Mouse (Mus musculus): ENCODE results near the gene Plppr2.

Plppr2 gene

GRCm38 (mm10) chr9:21936692-21937570 is at the start of gene Plppr2:
Gene Plppr2 (plus strand): TSS chr9:21937033.
- DNase-seq (ENCODE audit: low read depth, low spot score): peak; percentile 94

- DNase-seq (ENCODE audit: low read depth, low spot score): no peak
Observed at GRCm38 (mm10) chr9:21889229-21889628, 47.6 kb upstream of the Plppr2 start.

GRCm38 (mm10) chr9:21901223-21901820 is 35.5 kb upstream of the Plppr2 start:
- peak; percentile 78 for DNase-seq (ENCODE audit: low read depth, low spot score)

GRCm38 (mm10) chr9:21904031-21904430 is 32.8 kb upstream of the Plppr2 start:
- no peak for DNase-seq (ENCODE audit: low read depth, low spot score)

GRCm38 (mm10) chr9:21908216-21908615 is 28.6 kb upstream of the Plppr2 start:
- no peak for DNase-seq (ENCODE audit: low read depth, low spot score)

- DNase-seq (ENCODE audit: low read depth, low spot score): no peak
Observed at GRCm38 (mm10) chr9:21909474-21910223, 27.2 kb upstream of the Plppr2 start.

- no peak for DNase-seq (ENCODE audit: low read depth, low spot score)
Observed at GRCm38 (mm10) chr9:21916851-21917492, 19.9 kb upstream of the Plppr2 start.

- DNase-seq (ENCODE audit: low read depth, low spot score): no peak
Observed at GRCm38 (mm10) chr9:21917493-21918034, 19.3 kb upstream of the Plppr2 start.

GRCm38 (mm10) chr9:21918035-21918592 is 18.7 kb upstream of the Plppr2 start, which contains the start of gene Rab3d:
Gene Rab3d (minus strand): TSS chr9:21918192.
- peak; percentile 92 for DNase-seq (ENCODE audit: low read depth, low spot score)

- DNase-seq (ENCODE audit: low read depth, low spot score): no peak
Observed at GRCm38 (mm10) chr9:21918692-21919384, 18.0 kb upstream of the Plppr2 start.

- no peak for DNase-seq (ENCODE audit: low read depth, low spot score)
Observed at GRCm38 (mm10) chr9:21923036-21923435, 13.8 kb upstream of the Plppr2 start.

- no peak for DNase-seq (ENCODE audit: low read depth, low spot score)
Observed at GRCm38 (mm10) chr9:21923490-21924098, 13.2 kb upstream of the Plppr2 start.

- no peak for DNase-seq (ENCODE audit: low read depth, low spot score)
Observed at GRCm38 (mm10) chr9:21924099-21924493, 12.7 kb upstream of the Plppr2 start.

GRCm38 (mm10) chr9:21925034-21925433 is 11.8 kb upstream of the Plppr2 start:
- DNase-seq (ENCODE audit: low read depth, low spot score): no peak

GRCm38 (mm10) chr9:21925506-21925905 is 11.3 kb upstream of the Plppr2 start:
- DNase-seq (ENCODE audit: low read depth, low spot score): no peak

- DNase-seq (ENCODE audit: low read depth, low spot score): no peak
Observed at GRCm38 (mm10) chr9:21926155-21926554, 10.7 kb upstream of the Plppr2 start.

GRCm38 (mm10) chr9:21926784-21927183 is 10.0 kb upstream of the Plppr2 start:
- no peak for DNase-seq (ENCODE audit: low read depth, low spot score)

- DNase-seq (ENCODE audit: low read depth, low spot score): peak; percentile 97
Observed at GRCm38 (mm10) chr9:21927208-21927753, 9.6 kb upstream of the Plppr2 start, which contains the start of the genes Ccdc159 and Tmem205. Gene Ccdc159 (plus strand): TSS chr9:21927471. Gene Tmem205 (minus strand): TSS chr9:21927556.

GRCm38 (mm10) chr9:21929208-21929607 is 7.6 kb upstream of the Plppr2 start:
- DNase-seq (ENCODE audit: low read depth, low spot score): no peak

GRCm38 (mm10) chr9:21932006-21932405 is 4.8 kb upstream of the Plppr2 start:
- no peak for DNase-seq (ENCODE audit: low read depth, low spot score)

Data from retina, postnatal 7 days (tissue).